Mouse (Mus musculus) left cerebral cortex, adult 11 months (tissue): Measurements from ENCODE around the gene Zfp429.
"Not testable (repeated sequence)": the region's sequence is repeated elsewhere in the genome, so short reads cannot be mapped to it uniquely, and the experiment has no call there.

Source experiments
- DNase-seq: peaks from one replicate; pipeline ENCODE4 v3.0.0; 2022; ENCODE audit warnings: low spot score

Zfp429 gene

DNA sequence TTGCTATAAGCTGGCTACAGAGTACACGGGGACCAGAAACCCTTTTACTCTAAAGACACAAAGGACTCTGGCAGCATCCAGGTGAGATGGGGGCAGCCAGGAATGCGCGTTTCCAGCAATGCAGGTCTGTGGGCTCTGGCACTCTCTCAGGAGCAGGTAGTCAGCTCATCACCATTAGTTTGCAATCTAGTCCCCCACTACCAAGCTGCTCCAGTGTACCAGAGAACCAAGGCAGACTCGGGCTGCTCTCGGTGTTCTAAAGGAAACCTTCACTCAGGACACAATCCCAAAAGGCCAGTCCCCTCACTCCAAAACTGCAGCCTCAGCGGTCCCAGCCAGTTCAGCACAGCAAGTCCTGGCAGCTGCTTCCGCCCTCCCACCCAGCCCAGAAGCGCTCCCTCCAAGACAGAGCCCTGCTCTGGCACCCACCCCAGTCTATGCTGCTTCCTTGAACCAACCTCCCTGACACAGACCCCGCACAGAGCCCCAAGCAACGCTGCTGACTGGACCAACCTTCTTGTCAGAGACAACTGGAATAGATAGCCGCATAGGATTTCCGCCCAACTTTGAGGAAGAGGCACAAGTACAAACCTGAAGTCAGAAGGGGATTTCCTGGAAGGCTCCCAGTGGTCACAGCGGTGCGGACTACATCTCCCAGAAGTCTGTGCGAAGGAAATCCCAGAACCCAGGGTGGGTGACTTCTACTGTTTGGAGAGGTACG, at the start of gene Zfp429:
Gene Zfp429, minus strand, starts transcription at position 637 of the 721 bp plus-strand sequence.
- DNase-seq: peak; percentile 40

DNA sequence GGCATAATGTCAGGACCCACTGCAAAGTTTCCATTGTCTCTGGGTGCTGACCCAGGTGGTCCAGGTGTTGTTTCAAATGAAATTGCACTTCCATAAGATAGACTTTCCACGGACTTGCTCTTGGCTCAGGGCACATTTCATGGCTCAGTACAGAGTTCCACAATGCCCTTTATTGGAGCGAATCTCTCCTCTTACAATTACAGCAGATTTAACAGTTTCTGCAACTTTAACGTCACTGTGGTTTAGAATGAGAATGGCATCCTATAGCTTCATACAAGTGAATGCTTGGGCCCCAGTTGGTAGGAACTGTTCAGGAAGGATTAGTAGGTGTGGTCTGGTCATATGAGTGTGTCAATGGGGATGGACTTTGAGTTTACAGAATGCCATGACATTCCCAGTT, 37.5 kb upstream of the Zfp429 start:
- not testable (repeated sequence) for DNase-seq

DNA sequence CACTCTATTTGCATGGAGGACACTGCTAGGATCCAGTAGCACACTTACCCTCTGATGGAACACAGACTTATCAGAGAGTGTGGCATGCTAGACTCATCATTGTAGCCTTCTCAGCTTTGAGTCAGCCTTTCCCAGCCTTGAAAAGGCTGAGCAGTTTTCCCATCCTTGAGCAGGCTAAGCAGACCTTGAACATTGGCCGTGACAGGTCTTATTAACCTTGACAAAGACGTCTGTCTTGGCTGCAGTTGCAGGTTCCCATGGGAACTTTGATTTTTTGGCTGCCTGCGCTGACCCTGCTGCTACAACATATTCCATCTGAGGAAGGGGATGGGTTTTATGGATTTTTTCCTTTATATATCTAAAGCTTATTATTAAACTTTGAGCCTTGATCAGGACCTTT, 28.5 kb upstream of the Zfp429 start:
- DNase-seq: no peak

DNA sequence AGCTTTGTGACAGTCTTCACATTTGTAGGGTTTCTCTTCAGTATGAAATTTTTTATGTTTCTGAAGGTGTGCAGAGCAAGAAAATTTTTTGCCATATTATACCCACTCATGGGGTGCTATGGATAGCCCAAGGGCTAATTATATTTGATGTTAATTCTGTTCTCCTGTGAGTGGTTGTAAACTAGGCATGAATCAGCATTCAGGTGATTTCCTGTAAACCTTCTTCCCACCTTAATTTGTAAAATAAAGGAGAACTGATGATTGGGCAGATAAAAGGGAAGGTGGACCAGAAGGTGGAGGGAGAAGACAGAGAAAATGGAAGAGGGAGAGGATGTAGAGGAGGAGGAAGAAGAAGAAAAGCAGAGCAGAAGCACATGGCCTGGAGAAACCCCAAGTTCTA, 26.1 kb upstream of the Zfp429 start:
- not testable (repeated sequence) for DNase-seq

DNA sequence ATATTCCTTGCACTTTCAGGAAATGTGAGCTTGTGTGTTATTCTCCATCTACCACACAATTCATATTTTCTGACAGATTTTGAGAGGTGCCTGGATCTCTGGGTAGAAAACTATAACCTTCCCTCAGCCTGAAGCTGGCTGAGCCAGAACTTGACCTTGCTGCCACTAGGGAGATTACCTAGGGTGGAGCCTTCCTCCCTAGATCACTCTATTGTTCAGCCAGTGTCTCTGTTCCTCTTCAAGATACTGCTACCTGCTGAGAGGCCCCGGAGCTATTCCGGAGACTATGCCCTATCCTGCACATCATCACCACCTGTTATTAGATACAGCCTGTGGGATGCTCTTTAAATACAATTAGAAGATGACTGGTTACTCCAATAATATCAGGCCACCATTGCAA, 22.9 kb upstream of the Zfp429 start:
- DNase-seq: not testable (repeated sequence)

DNA sequence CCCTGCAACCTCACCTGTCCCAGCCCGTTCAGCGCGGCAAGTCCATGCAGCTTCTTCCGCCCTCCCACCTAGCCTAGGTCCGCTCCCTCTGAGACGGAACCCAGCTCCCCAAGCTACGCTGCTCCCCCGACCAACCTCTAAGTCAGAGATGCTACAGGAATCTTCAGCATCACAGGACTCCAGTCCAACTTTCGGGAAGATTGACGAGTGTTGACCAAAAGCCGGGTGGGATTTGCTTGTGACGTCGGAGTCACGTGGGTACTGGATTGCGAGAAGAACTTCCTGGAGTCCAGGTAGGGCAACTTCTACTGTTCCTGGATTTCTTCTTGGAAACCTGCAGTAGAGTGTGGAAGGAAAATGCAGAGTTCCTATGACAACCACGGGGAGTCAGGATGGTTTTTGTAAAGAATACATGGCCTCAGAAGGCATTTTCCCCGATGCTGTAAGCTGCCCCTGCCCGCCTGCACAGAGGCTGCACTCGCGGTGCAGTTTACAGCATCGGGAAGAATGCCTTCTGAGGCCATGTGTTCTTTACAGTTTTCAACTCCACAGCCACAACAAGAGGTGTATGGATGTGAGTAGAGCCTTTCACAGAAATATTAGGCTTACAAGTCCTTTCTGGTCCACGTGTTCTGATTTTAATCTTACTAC, 21.7 kb upstream of the Zfp429 start, which contains the start of gene Zfp459:
Gene Zfp459, minus strand, starts transcription at position 212 of the 651 bp plus-strand sequence.
- DNase-seq: no peak

DNA sequence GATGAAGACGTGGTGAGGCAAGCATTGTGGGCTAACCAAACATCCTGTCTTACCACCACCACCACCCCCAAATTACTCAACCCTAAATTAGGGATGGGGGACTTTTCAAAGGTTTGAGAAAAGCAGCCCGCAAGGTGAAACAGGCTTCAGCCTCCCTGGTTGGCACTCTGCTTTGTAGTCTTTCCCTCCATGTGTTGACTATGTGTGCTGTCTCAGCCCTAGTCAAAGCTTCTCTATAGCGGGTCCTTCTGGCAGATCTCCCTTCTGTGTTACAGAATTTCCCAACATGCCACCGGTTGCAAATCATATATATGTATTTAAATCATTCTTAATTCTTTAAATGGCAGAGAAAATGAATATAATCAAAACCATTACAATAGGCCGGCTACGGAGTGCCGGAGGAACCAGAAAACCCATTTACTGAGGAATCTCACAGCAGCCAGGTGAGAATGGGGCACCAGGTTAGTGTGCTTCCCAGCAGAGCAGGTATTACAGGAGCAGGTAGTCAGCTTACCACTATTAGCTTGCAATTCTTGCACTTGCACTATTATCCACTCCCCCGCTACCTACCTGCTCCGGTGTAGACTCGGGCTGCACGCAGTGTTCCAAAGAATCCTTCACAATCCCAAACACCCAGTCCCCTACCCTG, 21.1 kb upstream of the Zfp429 start:
- DNase-seq: no peak

DNA sequence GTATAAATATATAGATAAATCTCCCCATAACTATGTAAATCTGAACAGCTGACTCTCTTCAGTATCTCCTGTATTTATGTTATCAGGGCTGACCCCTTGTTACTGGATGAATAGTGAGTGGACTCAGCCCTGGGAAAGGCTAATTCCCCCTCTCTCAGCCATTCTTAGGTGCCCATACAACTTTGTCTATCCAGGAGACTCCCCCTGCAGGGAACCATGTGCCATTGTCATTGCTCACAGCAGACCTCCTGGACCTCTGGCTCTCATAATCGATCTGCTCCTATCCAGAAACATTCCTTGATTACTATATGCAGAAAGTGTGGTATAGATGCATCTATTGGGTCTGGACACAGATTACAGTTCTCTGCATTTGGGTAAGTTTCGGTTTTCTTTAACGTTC, 17.2 kb upstream of the Zfp429 start:
- DNase-seq: no peak

DNA sequence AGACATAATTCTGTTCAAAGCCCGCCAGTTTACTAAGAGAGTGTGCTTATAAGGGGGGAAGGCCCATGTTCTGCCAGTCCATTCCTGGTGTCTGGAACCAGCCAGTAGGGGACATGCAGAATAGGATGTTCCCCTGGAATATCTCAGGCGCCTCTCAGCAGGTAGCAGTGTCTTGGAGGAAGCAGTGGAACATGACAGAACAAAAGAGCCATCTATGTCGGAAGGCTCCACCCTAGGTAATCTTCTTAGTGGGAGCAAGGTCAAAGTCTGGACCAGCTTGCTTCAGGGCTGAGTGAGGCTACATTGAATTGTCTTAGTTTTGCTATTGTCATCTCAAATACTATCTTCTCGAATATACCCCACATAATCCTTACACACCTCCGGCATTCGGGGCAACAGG, 16.1 kb upstream of the Zfp429 start:
- DNase-seq: no peak

DNA sequence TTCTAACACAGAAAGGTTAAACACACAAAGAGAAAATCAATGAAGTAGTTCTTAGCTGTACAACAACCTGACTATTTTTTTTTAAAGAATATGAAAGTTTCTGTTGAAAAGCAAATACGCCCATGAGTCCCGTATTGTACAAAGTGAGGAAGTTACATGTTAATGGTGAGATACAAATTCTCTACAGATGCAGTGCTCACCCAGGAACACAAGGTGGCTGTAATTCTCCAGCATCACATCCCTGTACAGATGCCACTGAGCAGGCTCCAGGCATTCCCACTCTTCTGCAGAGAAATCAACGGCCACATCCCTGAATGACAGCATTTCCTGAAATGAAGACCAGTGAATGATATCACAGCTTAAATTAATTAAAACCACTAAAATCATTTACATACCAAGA, 14.0 kb upstream of the Zfp429 start:
- DNase-seq: not testable (repeated sequence)

DNA sequence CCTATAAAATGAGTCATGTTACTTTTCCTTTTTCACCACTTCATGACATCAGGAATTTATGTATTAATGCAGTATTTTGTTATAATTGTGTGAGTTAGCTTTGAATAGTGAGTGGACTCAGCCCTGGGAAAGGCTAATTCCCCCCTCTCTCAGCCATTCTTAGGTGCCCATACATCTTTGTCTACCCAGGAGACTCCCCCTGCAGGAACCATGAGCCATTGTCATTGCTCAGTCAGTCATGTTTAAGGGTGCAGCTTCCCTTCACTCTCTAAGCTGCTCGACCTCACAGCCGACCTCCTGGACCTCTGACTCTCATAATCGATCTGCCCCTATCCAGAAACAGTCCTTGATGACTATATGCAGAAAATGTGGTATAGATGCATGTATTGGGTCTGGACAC, 23.4 kb downstream of the Zfp429 start:
- DNase-seq: not testable (repeated sequence)

DNA sequence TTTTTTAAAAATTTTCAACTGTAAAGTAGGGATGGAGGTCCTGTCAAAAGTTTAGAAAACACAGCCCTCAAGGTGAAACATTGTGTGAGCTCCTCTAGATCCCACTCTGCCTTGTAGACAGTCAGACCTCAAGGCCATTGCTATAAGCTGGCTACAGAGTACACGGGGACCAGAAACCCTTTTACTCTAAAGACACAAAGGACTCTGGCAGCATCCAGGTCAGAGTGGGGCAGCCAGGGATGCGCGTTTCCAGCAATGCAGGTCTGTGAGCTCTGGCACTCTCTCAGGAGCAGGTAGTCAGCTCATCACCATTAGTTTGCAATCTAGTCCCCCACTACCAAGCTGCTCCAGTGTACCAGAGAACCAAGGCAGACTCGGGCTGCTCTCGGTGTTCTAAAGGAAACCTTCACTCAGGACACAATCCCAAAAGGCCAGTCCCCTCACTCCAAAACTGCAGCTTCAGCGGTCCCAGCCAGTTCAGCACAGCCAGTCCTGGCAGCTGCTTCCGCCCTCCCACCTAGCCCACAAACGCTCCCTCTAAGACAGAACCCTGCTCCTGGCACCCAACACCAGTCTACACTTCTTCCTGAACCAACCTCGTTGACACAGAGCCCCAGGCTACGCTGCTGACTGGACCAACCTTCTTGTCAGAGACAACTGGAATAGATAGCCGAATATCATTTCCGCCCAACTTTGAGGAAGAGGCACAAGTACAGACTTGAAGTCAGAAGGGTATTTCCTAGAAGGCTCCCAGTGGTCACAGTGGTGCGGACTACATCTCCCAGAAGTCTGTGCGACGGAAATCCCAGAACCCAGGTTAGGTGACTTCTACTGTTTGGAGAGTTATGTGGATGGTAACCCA, 24.3 kb downstream of the Zfp429 start, which contains the start of the genes Gm28041 and Zfp456:
Gene Gm28041, minus strand, starts transcription at position 684 of the 862 bp plus-strand sequence.
Gene Zfp456, minus strand, starts transcription at position 761 of the 862 bp plus-strand sequence.
- peak; percentile 47 for DNase-seq

DNA sequence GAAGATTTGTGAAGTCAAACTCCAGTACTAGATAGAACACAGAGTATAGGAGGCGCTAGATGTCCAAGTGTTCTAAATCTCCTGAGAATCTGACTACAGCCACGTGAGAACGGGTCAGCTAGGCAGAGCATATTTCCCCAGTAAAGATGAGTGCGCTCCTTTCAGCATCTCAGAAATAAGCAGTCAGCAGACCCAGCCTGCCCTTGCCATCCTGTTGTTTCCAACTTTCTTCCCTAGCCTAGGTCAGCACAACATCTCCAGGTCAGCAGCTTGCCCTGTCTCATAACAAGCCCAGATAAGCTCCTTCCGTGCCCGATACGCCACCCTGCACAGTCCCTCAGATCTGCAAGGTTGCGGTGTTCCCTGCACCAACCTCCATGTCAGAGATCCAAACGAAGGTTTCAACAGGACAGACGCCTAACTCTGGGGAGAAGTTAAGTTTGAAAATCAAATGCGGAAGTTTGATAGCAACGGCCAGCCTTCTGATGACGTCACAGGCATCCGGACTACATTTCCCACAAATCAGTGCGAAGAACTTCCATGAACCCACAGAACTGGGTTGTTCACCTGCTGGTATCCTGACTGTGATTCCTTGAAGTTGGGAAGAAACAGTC, 39.4 kb downstream of the Zfp429 start, which contains the start of the genes Gm28044 and Zfp953:
Gene Gm28044, minus strand, starts transcription at position 406 of the 614 bp plus-strand sequence.
Gene Zfp953, minus strand, starts transcription at position 475 of the 614 bp plus-strand sequence.
- DNase-seq: peak; percentile 88

DNA sequence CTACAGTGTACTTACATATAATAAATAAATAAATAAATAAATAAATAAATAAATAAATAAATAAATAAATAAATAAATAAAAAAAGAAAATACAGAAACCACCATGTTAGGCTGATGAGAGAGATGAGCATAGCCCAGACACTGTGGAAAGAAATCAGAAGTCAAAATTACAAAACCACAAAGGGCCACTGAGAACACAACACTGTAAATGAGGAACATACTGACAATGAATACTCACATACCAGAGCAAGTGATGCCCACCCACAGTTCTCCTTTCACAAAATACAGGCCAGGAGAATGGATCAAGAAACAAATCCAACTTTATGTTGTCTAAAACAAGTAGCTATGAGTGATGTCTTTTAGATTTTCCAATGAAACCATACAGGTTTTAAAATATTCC, 47.8 kb downstream of the Zfp429 start:
- no peak for DNase-seq

DNA sequence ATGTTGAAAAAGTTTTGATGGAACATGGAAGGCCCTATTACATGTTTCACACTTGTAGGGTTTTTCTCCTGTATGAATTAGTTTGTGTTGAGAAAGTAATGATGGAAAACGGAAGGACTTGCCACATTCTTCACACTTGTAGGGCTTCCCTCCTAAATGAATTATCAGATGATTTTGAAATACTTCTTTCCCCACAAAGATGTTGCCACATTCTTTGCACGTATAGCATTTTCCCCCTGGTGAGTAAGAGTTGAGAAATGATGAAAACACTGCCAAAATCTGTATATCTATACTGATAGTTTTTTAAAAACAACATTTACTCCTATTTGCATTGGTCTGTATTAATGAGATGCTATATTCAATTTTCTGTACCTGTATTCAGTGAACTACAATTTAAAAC, 56.2 kb downstream of the Zfp429 start:
- DNase-seq: no peak
